Mouse (Mus musculus): ENCODE measurements around the gene Dynll1.
"Not testable (repeated sequence)": the region's sequence is repeated elsewhere in the genome, so short reads cannot be mapped to it uniquely, and the experiment has no call there.

Dynll1 gene

DNA sequence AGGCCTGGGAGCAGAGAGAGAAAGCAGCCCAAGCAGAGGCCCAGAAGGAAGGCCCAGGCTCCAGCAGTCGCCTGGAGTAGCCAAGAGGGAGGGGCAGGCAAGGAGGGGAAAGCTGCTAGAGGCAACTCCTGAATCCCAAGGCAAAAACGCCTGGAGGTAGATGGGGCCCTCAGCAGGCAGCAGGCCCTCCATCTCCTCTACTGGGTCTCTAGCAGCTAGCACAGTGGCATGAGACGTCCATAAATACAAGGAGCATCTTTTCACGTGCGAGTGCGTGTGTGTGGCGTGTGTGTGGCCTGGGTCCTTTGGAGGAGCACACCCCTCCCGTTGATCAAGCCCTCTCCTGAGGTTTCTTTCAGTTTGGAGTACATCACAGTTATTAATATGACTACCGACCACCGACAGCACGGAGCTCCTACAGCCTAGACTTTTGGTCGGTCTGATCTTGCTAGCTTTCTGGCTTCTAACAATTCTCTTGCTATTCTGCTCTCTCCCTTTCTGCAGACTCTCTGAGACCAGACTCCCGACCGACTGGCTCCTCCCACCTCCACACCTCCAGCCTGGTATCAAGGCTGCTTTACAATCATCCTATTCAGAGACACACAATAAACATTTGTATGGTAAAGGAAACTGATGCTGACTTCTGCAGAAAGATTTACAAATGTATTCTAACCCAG, 16.3 kb upstream of the Dynll1 start:
- in situ Hi-C loops (cut with MboI; ENCODE audit: low pct_unique_long_range_greater_than_20kb in 1 of 2, low sequenced_read_pairs in 2 of 2, unreplicated experiment in 1 of 2): no loop called here

DNA sequence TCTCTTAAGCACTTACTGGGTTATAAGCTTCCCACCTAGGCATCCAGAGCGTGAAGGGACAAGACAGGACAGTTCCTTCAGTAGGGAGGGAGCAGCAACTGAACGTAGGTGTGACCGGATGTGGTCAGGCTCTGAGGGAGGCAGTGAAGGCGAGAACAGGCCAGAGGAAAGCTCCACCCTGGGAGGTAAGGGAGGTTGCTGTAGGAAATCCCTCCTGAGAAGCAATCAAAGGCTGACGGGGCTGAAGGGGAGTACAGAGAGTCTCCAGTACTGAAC, 12.8 kb upstream of the Dynll1 start:
- in situ Hi-C loops (cut with MboI; ENCODE audit: low pct_unique_long_range_greater_than_20kb in 1 of 2, low sequenced_read_pairs in 2 of 2, unreplicated experiment in 1 of 2): no loop called here

DNA sequence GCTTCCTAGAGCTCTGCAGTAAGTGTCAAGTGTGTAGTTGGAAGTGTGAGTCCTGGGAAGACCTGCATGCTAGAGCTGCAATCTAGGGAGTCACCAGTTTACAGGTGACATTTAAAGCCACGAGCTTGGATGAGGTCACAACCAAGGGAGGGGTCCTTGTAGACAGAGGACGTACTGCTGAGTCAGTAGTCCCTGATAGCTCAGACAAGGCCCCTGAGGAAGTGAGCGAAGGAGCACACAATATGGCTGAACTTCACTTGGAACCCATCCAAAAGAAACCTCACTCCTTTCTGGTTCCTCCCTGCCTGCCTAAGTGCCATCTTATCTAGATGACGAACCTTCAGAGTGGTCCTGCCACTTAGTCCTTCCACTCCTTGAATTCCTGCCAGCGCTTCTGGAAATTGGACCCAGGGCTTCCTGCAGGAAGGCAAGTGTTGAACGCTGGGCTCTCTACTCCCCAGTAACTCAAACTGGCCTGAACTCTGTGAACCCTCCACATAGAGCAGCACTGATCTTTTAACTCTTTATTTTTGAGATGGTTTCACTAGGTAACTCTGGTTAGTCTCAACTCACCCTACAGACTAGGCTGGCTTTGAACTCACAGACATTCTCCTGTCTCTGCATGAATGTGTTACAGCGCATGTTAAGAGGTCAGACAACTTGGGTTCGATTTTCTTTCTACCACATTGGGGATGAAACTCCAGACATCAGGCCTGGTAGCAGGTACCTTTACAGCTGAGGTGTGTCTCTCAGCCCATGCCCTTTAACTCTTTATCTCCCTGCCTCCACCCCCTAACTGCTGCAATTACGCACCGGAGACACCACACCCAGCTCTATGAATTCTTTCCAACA, 12.2 kb upstream of the Dynll1 start:
- in situ Hi-C loops (cut with MboI; ENCODE audit: low pct_unique_long_range_greater_than_20kb in 1 of 2, low sequenced_read_pairs in 2 of 2, unreplicated experiment in 1 of 2): no loop called here

DNA sequence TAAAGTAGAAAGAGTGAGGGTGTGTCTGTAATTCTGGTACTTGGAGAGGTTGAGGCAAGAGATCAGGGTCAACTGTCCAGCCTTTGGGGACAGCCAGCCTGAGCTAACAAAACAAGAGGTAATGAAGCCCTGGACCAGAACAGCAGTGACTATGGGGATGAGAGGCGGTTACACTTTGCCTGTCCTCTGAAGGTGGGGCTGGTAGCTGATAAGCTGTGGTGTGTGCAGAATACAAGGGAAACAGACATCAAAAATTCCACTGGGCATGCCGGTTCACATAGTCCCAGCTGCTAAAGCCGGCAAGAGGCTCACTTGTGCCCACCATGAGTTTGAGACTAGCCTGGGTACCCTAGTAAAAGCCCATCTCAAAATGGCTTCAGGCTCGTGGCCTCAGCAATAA, 11.6 kb upstream of the Dynll1 start:
- in situ Hi-C loops (cut with MboI; ENCODE audit: low pct_unique_long_range_greater_than_20kb in 1 of 2, low sequenced_read_pairs in 2 of 2, unreplicated experiment in 1 of 2): no loop called here

DNA sequence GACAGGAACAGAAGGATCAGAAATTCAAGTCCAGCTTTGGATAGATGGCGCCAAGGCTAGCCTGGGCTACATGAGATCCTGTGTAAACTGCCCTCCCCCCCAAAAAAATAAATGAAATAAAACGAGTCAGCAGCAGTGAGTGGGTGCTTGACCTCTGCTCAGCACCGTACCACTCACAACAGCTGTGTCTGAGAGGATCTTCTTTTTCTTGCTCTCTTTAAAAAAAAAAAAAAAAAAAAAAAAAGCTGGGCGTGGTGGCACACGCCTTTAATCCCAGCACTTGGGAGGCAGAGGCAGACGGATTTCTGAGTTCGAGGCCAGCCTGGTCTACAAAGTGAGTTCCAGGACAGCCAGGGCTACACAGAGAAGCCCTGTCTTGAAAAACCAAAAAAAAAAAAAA, 1.4 kb upstream of the Dynll1 start:
- in situ Hi-C loops (cut with MboI; ENCODE audit: low pct_unique_long_range_greater_than_20kb in 1 of 2, low sequenced_read_pairs in 2 of 2, unreplicated experiment in 1 of 2): not testable (repeated sequence)

DNA sequence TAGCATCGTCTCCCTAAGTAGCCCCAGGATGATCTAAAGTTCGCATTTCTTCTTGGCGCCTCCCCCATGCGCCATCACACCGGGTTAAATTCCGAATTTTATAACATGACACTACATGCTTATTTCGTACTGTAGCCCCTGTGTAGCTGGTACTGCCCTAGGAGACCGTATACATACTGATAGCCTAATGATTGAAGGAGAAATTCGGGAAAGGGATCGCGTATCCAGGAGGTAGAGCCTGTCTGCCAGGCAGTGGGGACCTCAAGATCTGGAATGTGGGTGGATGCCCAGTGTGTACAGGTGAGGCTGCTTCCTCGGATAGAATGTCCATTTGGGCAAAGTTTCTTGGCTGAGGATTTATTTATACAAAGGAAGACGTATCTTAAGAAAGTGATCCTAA, 816 bp upstream of the Dynll1 start:
- in situ Hi-C loops (cut with MboI; ENCODE audit: low pct_unique_long_range_greater_than_20kb in 1 of 2, low sequenced_read_pairs in 2 of 2, unreplicated experiment in 1 of 2): no loop called here

DNA sequence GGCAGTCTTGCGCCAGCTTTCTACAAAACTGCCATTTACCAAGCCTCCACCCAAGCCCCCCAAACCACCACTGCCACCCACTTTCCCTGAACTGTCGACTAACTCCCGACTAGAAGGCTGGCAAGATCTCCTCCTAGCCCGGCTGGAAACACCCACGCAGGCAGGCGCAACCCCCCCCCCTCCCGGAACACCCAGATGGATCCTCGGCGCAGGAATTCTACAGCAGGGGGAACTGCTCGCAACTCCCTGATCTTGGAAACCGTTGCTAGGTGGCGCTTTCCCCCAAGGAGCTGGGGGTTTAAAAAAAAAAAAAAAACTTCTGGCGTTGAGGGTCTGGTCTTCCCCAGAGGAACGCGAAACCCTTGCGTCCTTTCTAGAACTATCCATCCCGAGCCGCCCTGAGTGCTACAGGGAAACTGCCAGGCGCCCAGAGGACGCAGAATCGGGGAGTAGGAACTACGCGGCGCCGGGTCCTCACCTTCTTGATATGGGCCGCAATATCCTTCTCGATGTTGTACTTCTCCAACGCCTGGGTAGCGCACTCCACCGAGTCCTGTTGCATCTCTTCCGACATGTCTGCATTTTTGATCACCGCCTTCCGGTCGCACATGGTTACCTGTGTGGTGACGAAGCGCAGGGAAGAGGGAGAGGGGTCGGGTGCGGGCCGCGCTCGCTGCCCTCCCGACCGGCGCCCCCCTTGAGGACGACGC, 609 bp downstream of the Dynll1 start:
- in situ Hi-C loops (cut with MboI; ENCODE audit: low pct_unique_long_range_greater_than_20kb in 1 of 2, low sequenced_read_pairs in 2 of 2, unreplicated experiment in 1 of 2): no loop called here

DNA sequence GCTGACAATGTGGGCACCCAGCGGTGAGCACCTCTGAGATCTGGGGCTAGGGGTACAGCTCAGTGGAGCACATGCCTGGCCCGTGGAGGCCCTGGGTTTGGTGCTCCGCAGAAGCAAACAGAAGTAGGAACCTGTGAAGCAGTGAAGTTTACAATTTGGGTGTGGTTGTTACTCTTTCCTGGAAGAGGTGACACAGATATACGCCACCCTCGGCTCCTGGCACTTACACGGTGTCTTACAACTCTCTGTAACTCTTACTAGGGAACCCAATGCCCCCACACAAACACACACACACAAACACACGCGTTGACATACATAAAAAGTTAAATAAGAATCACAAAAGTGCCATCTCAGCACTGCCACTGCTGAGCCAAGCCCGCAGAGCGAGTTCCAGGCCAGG, 4.5 kb downstream of the Dynll1 start:
- in situ Hi-C loops (cut with MboI; ENCODE audit: low pct_unique_long_range_greater_than_20kb in 1 of 2, low sequenced_read_pairs in 2 of 2, unreplicated experiment in 1 of 2): no loop called here

DNA sequence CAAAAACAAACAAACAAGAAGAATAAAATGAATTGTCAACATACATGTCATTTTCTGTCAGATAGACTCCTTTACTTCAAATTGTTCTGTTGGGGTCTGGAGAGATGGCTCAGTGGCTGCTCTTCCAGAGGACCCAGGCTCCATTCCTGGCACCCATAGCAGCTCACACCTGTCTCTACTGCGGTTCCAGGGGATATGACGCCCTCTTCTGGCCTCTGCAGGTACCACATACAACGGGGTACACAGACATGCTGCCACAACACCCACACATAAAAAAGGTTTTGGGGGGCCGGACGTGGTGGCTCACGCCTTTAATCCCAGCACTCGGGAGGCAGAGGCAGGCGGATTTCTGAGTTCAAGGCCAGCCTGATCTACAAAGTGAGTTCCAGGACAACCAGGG, 6.6 kb downstream of the Dynll1 start:
- in situ Hi-C loops (cut with MboI; ENCODE audit: low pct_unique_long_range_greater_than_20kb in 1 of 2, low sequenced_read_pairs in 2 of 2, unreplicated experiment in 1 of 2): no loop called here

DNA sequence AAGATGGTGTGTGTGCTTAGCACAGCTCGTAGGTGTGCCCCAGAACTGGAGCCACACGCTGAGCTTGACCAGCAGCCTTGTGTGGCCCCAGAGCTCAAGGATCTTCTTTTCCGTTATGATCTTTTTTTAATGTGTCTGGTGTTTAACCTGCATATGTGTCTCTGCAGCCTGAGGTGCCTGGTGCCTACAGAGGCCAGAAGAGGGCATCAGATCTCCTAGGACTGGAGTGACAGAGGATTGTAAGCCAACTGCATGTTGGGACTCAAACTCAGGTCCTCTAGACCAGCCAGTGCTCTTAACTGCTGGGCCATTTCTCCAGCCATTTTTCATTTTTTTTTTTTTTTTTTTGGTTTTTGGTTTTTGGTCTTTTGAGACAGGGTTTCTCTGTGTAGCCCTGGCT, 16.1 kb downstream of the Dynll1 start:
- in situ Hi-C loops (cut with MboI; ENCODE audit: low pct_unique_long_range_greater_than_20kb in 1 of 2, low sequenced_read_pairs in 2 of 2, unreplicated experiment in 1 of 2): loop anchor here in 1 of 2 experiments (10.0 kb wide), 1 partner anchor 190 kb away; no protein-coding TSS in a partner anchor

DNA sequence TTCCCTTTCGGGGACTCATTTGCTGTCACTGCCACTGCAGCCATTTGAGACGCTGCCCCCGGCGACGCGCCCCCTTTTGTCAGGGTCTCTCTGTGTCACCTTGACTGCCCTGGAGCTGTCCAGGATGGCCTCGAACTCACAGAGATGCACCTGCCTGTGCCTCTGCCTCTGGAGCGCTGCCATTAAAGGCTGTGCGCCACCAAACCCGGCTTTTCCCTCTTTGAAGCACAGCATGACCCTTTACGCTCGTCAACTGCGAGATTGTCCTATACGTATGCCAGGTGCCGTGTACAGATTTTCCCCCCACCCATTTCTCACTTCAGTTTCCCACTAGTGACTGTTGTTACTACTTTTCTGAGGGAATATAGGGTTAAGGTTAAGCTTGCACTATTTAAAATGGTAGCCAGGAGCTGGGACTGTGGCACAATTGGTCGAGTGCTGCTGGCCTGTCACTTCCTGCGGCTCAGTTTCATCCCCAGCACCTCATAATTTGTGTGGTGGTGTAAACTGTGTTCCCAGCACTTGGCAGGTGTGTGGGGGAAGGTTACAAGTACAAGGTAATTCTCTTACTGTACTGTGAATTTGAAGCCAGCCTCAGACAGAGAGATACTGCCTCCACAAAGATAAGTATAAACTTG, 20.6 kb downstream of the Dynll1 start:
- in situ Hi-C loops (cut with MboI; ENCODE audit: low pct_unique_long_range_greater_than_20kb in 1 of 2, low sequenced_read_pairs in 2 of 2, unreplicated experiment in 1 of 2): loop anchor here in 1 of 2 experiments (10.0 kb wide), 1 partner anchor 195 kb away; no protein-coding TSS in a partner anchor

DNA sequence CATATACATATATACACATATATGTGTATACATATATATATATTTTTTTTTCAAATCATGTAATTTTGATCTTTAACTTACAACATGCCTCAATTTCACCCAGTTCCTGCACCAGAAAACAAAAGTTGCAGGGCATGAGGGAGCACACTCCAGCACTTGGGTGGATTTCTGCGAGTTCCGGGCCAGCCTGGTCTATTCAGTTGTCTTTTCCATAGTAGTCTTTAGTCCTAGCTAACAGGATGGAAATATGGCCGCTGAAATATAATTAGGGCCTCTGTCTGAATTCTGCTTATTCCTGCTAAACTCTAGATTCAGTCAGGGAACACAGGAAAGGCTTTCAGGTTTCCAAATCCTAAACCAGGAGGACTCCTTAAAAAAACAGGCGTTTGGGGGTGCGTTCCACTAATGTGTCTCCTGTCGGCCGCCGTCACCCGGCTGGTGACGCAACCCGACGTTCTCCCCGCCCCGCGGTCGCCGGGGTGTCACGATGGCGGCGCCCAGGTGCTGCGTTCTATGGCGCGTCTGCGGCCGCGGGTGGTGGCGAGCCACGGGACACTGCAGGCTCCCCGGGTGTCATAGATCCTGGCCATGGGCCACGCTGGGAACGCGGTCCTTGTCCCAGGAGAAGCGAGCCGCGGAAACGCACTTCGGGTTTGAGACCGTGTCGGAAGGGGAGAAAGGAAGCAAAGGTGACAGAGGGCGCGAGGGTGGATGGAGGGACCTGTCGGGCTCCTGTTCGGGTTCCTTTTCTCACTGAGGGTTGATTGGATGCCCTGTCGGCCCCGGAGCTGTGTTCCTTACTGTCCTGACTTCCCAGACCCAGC, 21.4 kb downstream of the Dynll1 start, which contains the start of gene Coq5:
Coq5 (plus strand) TSS at position 441 of the 824 bp plus-strand sequence.
- in situ Hi-C loops (cut with MboI; ENCODE audit: low pct_unique_long_range_greater_than_20kb in 1 of 2, low sequenced_read_pairs in 2 of 2, unreplicated experiment in 1 of 2): loop anchor here in 1 of 2 experiments (10.0 kb wide), 1 partner anchor 195 kb away; no protein-coding TSS in a partner anchor

DNA sequence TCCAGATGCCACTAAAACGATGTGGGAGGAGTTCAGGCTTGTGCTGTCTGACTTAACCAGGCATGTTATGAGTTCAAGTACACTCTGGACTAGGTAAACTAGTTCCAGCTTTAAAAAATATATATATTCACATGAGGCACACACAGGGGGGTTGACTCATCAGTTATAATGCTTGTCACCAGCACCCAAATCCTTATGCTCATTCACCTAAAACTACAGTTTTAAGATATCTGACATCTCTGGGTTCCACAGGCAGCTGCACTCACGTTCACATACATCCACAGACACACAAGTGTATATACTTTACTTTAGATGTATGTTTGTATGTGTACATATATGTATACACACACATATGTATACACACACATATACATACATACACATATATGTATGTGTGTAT, 22.0 kb downstream of the Dynll1 start:
- in situ Hi-C loops (cut with MboI; ENCODE audit: low pct_unique_long_range_greater_than_20kb in 1 of 2, low sequenced_read_pairs in 2 of 2, unreplicated experiment in 1 of 2): no loop called here

DNA sequence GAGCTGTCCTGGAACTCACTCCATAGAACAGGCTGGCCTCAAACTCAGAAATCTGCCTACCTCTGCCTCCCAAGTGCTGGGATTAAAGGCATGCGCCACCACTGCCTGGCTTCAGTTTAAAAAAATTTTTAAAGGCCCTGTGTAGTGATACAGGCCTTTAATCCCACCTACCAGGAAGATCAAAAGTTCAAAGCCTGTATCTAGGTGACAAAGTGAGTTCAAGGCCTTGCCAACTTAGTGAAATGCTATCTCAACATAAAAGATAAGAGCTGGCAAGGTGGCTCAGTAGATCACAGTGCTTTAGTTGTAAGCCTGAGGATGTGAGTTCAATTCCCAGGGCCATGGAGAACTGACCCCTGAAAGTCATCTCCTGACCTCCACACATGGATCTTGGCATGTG, 22.7 kb downstream of the Dynll1 start:
- in situ Hi-C loops (cut with MboI; ENCODE audit: low pct_unique_long_range_greater_than_20kb in 1 of 2, low sequenced_read_pairs in 2 of 2, unreplicated experiment in 1 of 2): no loop called here

DNA sequence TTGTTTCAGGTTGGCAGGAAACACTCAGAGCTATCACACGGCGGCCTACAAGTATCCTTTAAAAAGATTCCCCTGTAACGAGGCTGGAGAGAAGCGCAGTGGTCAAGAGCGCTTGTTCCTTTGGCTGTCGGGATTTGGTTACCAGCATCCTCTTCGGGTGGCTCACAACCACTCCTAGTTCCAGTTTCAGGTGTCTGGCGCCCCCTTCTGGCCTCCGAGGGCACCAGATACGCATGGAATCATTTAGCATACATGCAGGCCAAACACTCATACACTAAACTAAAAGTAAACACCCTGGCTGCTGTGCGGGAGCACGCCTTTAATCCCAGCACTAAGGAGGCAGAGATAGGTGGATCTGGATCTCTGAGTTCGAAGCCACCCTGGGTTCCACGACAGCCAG, 24.8 kb downstream of the Dynll1 start:
- in situ Hi-C loops (cut with MboI; ENCODE audit: low pct_unique_long_range_greater_than_20kb in 1 of 2, low sequenced_read_pairs in 2 of 2, unreplicated experiment in 1 of 2): no loop called here

DNA sequence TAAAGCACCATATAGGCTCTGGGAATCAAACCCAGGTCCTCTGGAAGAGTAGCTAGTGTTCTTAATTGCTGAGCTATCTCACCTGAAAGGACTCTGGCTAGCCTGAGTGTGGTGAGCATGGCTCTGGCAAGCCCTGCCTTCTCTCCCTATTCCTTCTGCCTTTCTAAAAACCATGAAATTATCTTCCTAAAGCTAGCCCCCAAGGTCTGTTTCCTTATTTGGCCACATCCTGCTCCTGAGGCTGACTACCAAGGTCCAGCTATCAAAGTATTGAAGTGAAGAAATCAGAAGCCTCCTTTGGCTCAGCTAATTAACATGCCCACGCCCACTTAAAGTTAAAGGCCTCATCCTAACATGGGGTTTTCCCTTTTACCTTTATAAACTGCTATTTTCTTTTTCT, 26.0 kb downstream of the Dynll1 start:
- in situ Hi-C loops (cut with MboI; ENCODE audit: low pct_unique_long_range_greater_than_20kb in 1 of 2, low sequenced_read_pairs in 2 of 2, unreplicated experiment in 1 of 2): no loop called here

DNA sequence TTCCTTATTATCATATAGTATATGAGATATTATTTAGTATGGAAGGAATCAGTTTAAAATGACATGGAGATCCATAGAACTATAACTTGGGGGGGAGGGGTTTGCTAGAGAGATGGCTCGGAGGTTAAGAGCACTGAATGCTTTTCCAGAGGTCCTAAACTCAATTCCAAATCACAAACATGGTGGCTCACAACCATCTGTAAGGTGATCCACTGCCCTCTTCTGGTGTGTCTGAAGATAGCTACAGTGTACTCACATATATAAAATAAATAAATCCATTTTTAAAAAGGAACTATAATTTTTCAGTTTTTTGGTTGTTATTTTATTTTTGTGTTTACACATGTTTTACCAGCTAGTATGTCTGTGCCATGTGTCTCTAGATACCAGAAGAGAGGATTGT, 26.4 kb downstream of the Dynll1 start:
- in situ Hi-C loops (cut with MboI; ENCODE audit: low pct_unique_long_range_greater_than_20kb in 1 of 2, low sequenced_read_pairs in 2 of 2, unreplicated experiment in 1 of 2): no loop called here

DNA sequence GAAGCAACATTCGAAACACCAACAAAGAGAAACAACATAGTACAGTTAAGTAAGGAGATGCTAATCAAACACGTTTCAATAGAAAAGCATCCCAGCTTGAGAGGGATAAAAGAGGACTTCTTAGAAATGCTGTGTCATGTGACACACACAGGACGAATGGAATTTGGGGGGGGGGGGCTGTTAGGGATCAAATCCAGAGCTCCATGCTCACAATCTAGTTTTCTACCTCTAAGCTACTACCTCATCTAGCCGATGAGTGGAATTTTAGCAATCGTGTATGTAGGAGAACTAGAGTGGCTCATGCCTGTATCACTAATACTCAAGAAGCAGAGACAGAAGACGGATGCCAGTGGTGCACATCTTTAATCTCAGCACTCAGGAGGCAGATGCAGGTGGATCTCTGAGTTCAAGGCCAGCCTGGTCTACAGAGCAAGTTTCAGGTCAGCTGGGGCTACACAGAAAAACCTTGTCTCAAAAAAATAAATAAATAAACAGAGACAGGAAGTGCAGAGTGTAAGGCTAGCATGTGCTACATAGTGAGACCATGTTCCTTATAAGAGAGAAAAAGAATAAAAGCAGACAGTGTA, 27.2 kb downstream of the Dynll1 start:
- in situ Hi-C loops (cut with MboI; ENCODE audit: low pct_unique_long_range_greater_than_20kb in 1 of 2, low sequenced_read_pairs in 2 of 2, unreplicated experiment in 1 of 2): no loop called here

Data from mouse embryonic stem cell (cell line).